Mouse (Mus musculus) heart, embryonic 14.5 days (tissue): ENCODE data around the gene Ctnna2. TPM values are rescaled to one million over a fixed set of nuclear protein-coding genes. Genes with fewer than 3 reads are reported as not detected.

Experiments used
- ATAC-seq: fragments of 200-750 bp; cut with Nextera tagmentation; 2 replicates; pipeline ENCODE4 v1.8.0; 2017; ENCODE audit warnings: low read depth, moderate TSS enrichment; ENCODE audit not compliant: insufficient number of reproducible peaks, insufficient read depth, low FRiP score
- H3K27ac ChIP-seq, 2 experiments: fragments of 200-500 bp in 1 of 2; fragments of 300-500 bp in 1 of 2; sonication (generic) in 1 of 2; replicated peaks in 1 of 2; 2 replicates each; pipeline ENCODE4 v1.5.1; 2012 to 2014; ENCODE audit warnings: low read depth in 2 of 2, low read length in 2 of 2, control low read depth in 1 of 2, mild to moderate bottlenecking in 1 of 2, mixed read lengths in 1 of 2; ENCODE audit not compliant: control insufficient read depth in 1 of 2, insufficient read depth in 1 of 2
- H3K27me3 ChIP-seq: fragments of 300-500 bp; sonication (generic); 2 replicates; pipeline ENCODE4 v1.6.1; 2014; ENCODE audit warnings: mild to moderate bottlenecking, low read length, control low read depth; ENCODE audit not compliant: control insufficient read depth, insufficient read depth
- H3K36me3 ChIP-seq: fragments of 300-500 bp; sonication (generic); 2 replicates; pipeline ENCODE4 v1.6.1; 2014; ENCODE audit warnings: mild to moderate bottlenecking, control low read depth, low read length, mixed read lengths; ENCODE audit not compliant: control insufficient read depth, insufficient read depth
- H3K4me1 ChIP-seq, 2 experiments: fragments of 200-500 bp in 1 of 2; fragments of 300-500 bp in 1 of 2; sonication (generic) in 1 of 2; 2 replicates each; pipeline ENCODE4 v1.6.1; 2012 to 2014; ENCODE audit warnings: low read length in 2 of 2, control low read depth in 1 of 2, mixed read lengths in 1 of 2; ENCODE audit not compliant: control insufficient read depth in 2 of 2, insufficient read depth in 2 of 2
- H3K4me2 ChIP-seq: fragments of 300-500 bp; sonication (generic); 2 replicates; pipeline ENCODE4 v1.6.1; 2014; ENCODE audit warnings: mild to moderate bottlenecking, low read length
- H3K4me3 ChIP-seq, 2 experiments: fragments of 200-500 bp in 1 of 2; fragments of 300-500 bp in 1 of 2; sonication (generic) in 1 of 2; 2 replicates each; pipeline ENCODE4 v1.5.1; 2012 to 2014; ENCODE audit warnings: low read length in 2 of 2, mild to moderate bottlenecking in 2 of 2, control low read depth in 1 of 2, low read depth in 1 of 2, moderate library complexity in 1 of 2; ENCODE audit not compliant: control insufficient read depth in 1 of 2, insufficient read depth in 1 of 2
- H3K9ac ChIP-seq: fragments of 300-500 bp; sonication (generic); 2 replicates; pipeline ENCODE4 v1.6.1; 2014; ENCODE audit warnings: mild to moderate bottlenecking, low read length
- H3K9me3 ChIP-seq: fragments of 300-500 bp; sonication (generic); 2 replicates; pipeline ENCODE4 v1.6.1; 2016; ENCODE audit warnings: low read length, control low read depth; ENCODE audit not compliant: control insufficient read depth
- WGBS: fragments of 180-500 bp; shearing (Covaris S2); extraction: QIAGEN DNeasy Blood & Tissue Kit; methylation state at CpG from one replicate; pipeline ENCODE4 v1.1.7; 2014; 5-methylcytosine and 5-hydroxymethylcytosine counted together
- polyA plus RNA-seq: library from polyadenylated mRNA; unstranded; fragments of >200 nt; fragmentation: Nextera tagmentation; extraction: Ambion mirVana; gene quantifications from 2 replicates; pipeline ENCODE4 v1.2.1, GENCODE M21; 2014

Ctnna2 gene
- polyA plus RNA-seq, 1 experiment from 2014 or later: 1.8 TPM

DNA sequence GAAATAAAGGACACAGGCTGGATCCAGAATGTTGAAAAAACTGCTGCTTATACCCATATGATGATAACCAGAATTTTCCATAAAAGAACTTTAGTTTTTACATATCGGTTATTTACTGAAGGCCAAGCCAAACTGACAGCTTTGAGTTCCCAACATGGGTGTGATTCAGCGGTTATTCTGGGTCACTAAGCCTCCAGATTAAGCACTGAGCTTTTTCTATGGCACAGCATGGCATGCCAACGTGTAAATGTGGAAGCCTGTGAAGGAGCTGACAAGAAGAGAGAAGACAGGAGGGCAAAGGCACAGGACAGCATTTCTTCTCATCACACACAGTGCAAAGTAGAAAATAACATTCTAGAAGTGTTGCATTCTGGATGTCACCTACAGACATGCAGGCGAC lies 240.9 kb downstream of the Ctnna2 start:
- Histone ChIP-seq H3K9ac (no peak overlapping the region), H3K4me3 (no peak overlapping the region), H3K4me2 (no peak overlapping the region), H3K27ac (no peak overlapping the region), H3K9me3 (no peaks in the 10 kb centered on the region), H3K27me3 (no peaks in the 10 kb centered on the region), H3K4me1 (no peaks in the 10 kb centered on the region), H3K36me3 (no peaks in the 10 kb centered on the region)
- WGBS: 69% methylated on average over 4 of the region's 4 CpGs
- ATAC-seq: no peak

- no peak overlapping the region for H3K4me3 ChIP-seq
- 61% methylated on average over 2 of the region's 2 CpGs for WGBS
- no peaks in the 10 kb centered on the region for H3K4me1 ChIP-seq
- no peaks in the 10 kb centered on the region for H3K36me3 ChIP-seq
- no peaks in the 10 kb centered on the region for H3K9me3 ChIP-seq
- no peak overlapping the region for H3K27ac ChIP-seq
- no peak overlapping the region for H3K9ac ChIP-seq
- H3K27me3 ChIP-seq: no peaks in the 10 kb centered on the region
- no peak for ATAC-seq
- H3K4me2 ChIP-seq: no peak overlapping the region
These were observed 254.6 kb downstream of the Ctnna2 start for GRCm38 (mm10) chr6:77724952-77725299.

- ATAC-seq: no peak
- Histone ChIP-seq H3K9ac (no peak overlapping the region), H3K4me1 (no peaks in the 10 kb centered on the region), H3K36me3 (no peaks in the 10 kb centered on the region), H3K27ac (no peak overlapping the region), H3K27me3 (no peaks in the 10 kb centered on the region), H3K9me3 (no peaks in the 10 kb centered on the region), H3K4me2 (no peak overlapping the region), H3K4me3 (no peak overlapping the region)
- WGBS: 63% methylated on average over 5 of the region's 5 CpGs
These were observed 255.2 kb downstream of the Ctnna2 start for GRCm38 (mm10) chr6:77724042-77724951.

- H3K9ac ChIP-seq: no peak overlapping the region
- H3K9me3 ChIP-seq: no peaks in the 10 kb centered on the region
- H3K27ac ChIP-seq: no peak overlapping the region
- no peaks in the 10 kb centered on the region for H3K4me1 ChIP-seq
- H3K27me3 ChIP-seq: no peaks in the 10 kb centered on the region
- H3K4me2 ChIP-seq: no peak overlapping the region
- ATAC-seq: no peak
- H3K36me3 ChIP-seq: no peaks in the 10 kb centered on the region
- no peak overlapping the region for H3K4me3 ChIP-seq
These were observed 285.4 kb downstream of the Ctnna2 start for GRCm38 (mm10) chr6:77694093-77694492.

DNA sequence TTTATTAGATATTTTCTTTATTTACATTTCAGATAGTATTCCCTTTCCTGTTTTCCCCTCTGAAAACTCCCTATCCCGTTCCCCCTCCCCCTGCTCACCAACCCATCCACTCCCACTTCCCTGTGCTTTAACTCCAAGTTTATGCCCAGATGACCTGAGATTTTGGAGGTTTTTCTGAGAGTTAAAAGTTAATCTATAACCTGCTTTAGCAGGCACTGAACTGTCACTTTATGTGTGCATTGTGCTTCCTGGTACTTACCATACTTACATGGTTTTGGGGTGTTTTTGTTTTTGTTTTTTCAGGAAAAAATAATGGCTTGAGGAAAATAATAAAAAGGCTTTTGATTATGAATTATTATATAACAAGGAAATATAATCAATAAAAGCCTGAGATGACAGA lies 292.3 kb downstream of the Ctnna2 start:
- ATAC-seq: no peak
- H3K4me2 ChIP-seq: no peak overlapping the region
- no peaks in the 10 kb centered on the region for H3K9me3 ChIP-seq
- no peak overlapping the region for H3K9ac ChIP-seq
- H3K27me3 ChIP-seq: no peaks in the 10 kb centered on the region
- H3K4me3 ChIP-seq: no peak overlapping the region
- no peaks in the 10 kb centered on the region for H3K36me3 ChIP-seq
- H3K27ac ChIP-seq: no peak overlapping the region
- H3K4me1 ChIP-seq: no peaks in the 10 kb centered on the region
- WGBS: 78% methylated on average over 1 of the region's 1 CpGs

DNA sequence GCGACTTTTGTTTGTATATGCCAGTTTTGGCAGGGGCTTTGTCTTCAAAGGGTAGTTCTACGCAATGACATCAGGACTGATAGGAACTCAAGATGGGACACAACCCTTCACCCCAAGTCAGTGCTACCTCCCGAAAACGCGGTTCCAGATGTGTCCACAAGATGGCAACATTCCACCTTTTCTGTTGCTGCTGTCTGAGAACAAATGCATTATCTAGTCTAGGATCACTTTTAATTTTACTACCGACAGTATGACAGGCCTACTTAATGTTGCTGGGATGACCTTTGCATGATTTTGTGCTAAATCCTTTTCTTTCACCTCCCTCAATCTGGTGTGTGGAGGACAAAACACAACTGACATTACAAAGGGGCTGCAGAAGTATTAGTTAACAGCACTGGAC lies 329.4 kb downstream of the Ctnna2 start:
- Histone ChIP-seq H3K27ac (no peak overlapping the region), H3K36me3 (no peaks in the 10 kb centered on the region), H3K9ac (no peak overlapping the region), H3K4me3 (no peak overlapping the region), H3K27me3 (no peaks in the 10 kb centered on the region), H3K4me2 (no peak overlapping the region), H3K9me3 (no peaks in the 10 kb centered on the region), H3K4me1 (no peaks in the 10 kb centered on the region)
- ATAC-seq: no peak
- WGBS: 8% methylated on average over 6 of the region's 6 CpGs

DNA sequence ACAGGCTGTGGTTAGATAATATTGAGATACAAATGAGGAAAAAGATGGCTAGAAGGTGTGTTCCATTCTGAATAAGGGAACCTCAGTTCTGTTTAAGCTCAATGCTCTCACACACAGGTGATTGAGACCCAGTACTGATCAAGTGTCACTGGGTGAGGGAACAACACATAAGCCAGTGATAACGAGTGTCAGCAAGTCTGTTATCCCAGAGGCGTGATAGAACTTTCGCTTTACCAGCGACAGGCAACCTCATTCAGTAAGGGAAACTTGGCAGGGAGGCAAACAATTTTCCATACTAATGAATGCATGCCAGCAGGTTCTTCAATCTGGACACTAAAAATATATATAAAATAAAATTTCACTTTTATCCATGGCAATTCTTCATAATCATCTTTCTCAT lies 334.9 kb downstream of the Ctnna2 start:
- 35% methylated on average over 4 of the region's 4 CpGs for WGBS
- no peaks in the 10 kb centered on the region for H3K27me3 ChIP-seq
- no peaks in the 10 kb centered on the region for H3K4me1 ChIP-seq
- H3K36me3 ChIP-seq: no peaks in the 10 kb centered on the region
- no peak for ATAC-seq
- H3K4me2 ChIP-seq: no peak overlapping the region
- H3K9ac ChIP-seq: no peak overlapping the region
- no peak overlapping the region for H3K27ac ChIP-seq
- no peaks in the 10 kb centered on the region for H3K9me3 ChIP-seq
- no peak overlapping the region for H3K4me3 ChIP-seq

DNA sequence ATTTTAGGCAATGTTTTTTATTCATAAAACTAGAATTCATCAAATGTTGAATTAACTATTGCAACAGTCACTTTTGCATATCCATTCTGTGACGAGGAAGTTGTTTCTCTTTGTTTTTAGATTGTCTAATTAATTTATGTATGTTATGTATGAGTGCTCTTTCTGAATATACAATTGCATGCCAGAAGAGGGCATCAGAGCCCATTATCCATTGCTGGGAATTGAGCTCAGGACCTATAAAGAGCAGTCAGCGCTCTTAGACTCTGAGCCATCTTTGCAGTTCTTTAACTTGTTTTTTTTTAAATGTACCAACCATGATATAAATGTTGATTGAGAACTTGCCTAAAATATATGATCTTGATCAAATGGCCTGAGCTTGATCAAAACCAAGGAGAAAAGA lies 340.7 kb downstream of the Ctnna2 start:
- no peak for ATAC-seq
- Histone ChIP-seq H3K27ac (no peak overlapping the region), H3K4me2 (no peak overlapping the region), H3K27me3 (no peaks in the 10 kb centered on the region), H3K4me1 (no peaks in the 10 kb centered on the region), H3K4me3 (no peak overlapping the region), H3K9me3 (no peaks in the 10 kb centered on the region), H3K36me3 (no peaks in the 10 kb centered on the region), H3K9ac (no peak overlapping the region)
- 78% methylated on average over 2 of the region's 2 CpGs for WGBS
